Mouse (Mus musculus) midbrain, embryonic 14.5 days (tissue): ENCODE results near the gene Nme2. TPM values are rescaled to one million over a fixed set of nuclear protein-coding genes. Genes with fewer than 3 reads are reported as not detected.
"Not testable (repeated sequence)": the region's sequence is repeated elsewhere in the genome, so short reads cannot be mapped to it uniquely, and the experiment has no call there.

Source experiments
- ATAC-seq: fragments of 200-750 bp; cut with Nextera tagmentation; 2 replicates; pipeline ENCODE4 v1.8.0; 2017; ENCODE audit warnings: moderate number of reproducible peaks, moderate library complexity; ENCODE audit not compliant: low FRiP score, low TSS enrichment
- DNase-seq: peaks from one replicate; pipeline ENCODE4 v3.0.0-alpha.2; 2015
- H3K27ac ChIP-seq: fragments of 300-500 bp; sonication (generic); replicated peaks from 2 replicates; pipeline ENCODE4 v1.5.1; 2014; ENCODE audit warnings: mild to moderate bottlenecking, low read depth, low read length, moderate library complexity
- H3K27me3 ChIP-seq: fragments of 300-500 bp; sonication (generic); 2 replicates; pipeline ENCODE4 v1.6.1; 2014; ENCODE audit warnings: low read length, control low read depth, mixed read lengths; ENCODE audit not compliant: control insufficient read depth, insufficient read depth
- H3K36me3 ChIP-seq: fragments of 300-500 bp; sonication (generic); 2 replicates; pipeline ENCODE4 v1.6.1; 2014; ENCODE audit warnings: low read length, control low read depth; ENCODE audit not compliant: control insufficient read depth, insufficient read depth
- H3K4me1 ChIP-seq: fragments of 300-500 bp; sonication (generic); 2 replicates; pipeline ENCODE4 v1.6.1; 2014; ENCODE audit warnings: mild to moderate bottlenecking, antibody characterized with exemption, low read length, control low read depth; ENCODE audit not compliant: control insufficient read depth, insufficient read depth
- H3K4me2 ChIP-seq: fragments of 300-500 bp; sonication (generic); 2 replicates; pipeline ENCODE4 v1.6.1; 2014; ENCODE audit warnings: mild to moderate bottlenecking, low read length, moderate library complexity
- H3K4me3 ChIP-seq: fragments of 300-500 bp; sonication (generic); replicated peaks from 2 replicates; pipeline ENCODE4 v1.5.1; 2014; ENCODE audit warnings: low read depth, low read length
- H3K9ac ChIP-seq: fragments of 300-500 bp; sonication (generic); replicated peaks from 2 replicates; pipeline ENCODE4 v1.6.1; 2014; ENCODE audit warnings: mild to moderate bottlenecking, low read length, moderate library complexity
- H3K9me3 ChIP-seq: fragments of 300-500 bp; sonication (generic); 2 replicates; pipeline ENCODE4 v1.6.1; 2016; ENCODE audit warnings: low read length, control low read depth, mixed read lengths; ENCODE audit not compliant: control insufficient read depth
- WGBS: fragments of 180-500 bp; shearing (Covaris S2); extraction: QIAGEN DNeasy Blood & Tissue Kit; methylation state at CpG from one replicate; pipeline ENCODE4 v1.1.7; 2014; 5-methylcytosine and 5-hydroxymethylcytosine counted together
- polyA plus RNA-seq: library from polyadenylated mRNA; unstranded; fragments of >200 nt; fragmentation: Nextera tagmentation; extraction: Ambion mirVana; gene quantifications from 2 replicates; pipeline ENCODE4 v1.2.1, GENCODE M21; 2014

Nme2 gene
- polyA plus RNA-seq, 1 experiment from 2014 or later: 75.8 TPM

GRCm38 (mm10) chr11:93929106-93929505, 27.0 kb downstream of the Nme2 start:
- Histone ChIP-seq H3K36me3 (peaks cover 84% of the 10 kb centered on the region), H3K4me2 (no peak overlapping the region), H3K4me3 (no peak overlapping the region), H3K27me3 (no peaks in the 10 kb centered on the region), H3K9me3 (no peaks in the 10 kb centered on the region), H3K9ac (no peak overlapping the region), H3K4me1 (no peaks in the 10 kb centered on the region), H3K27ac (no peak overlapping the region)
- ATAC-seq: no peak
- no peak for DNase-seq

GRCm38 (mm10) chr11:93915019-93915418, 41.0 kb downstream of the Nme2 start:
- not testable (repeated sequence) for H3K27ac ChIP-seq, H3K27me3 ChIP-seq, H3K4me3 ChIP-seq, H3K9ac ChIP-seq, DNase-seq, H3K9me3 ChIP-seq, ATAC-seq, H3K4me2 ChIP-seq, H3K4me1 ChIP-seq
- 95% methylated on average over 2 of the region's 2 CpGs for WGBS
- H3K36me3 ChIP-seq: peaks cover 80% of the 10 kb centered on the region

- Histone ChIP-seq H3K36me3 (peaks cover 86% of the 10 kb centered on the region), H3K4me1 (no peaks in the 10 kb centered on the region)
- no peak for DNase-seq
Observed at GRCm38 (mm10) chr11:93911603-93912002, 44.5 kb downstream of the Nme2 start.

GRCm38 (mm10) chr11:93908829-93909228, 47.2 kb downstream of the Nme2 start:
- DNase-seq (no peak), ATAC-seq (no peak)
- no peak overlapping the region for H3K9ac ChIP-seq
- H3K27ac ChIP-seq: no peak overlapping the region
- no peaks in the 10 kb centered on the region for H3K9me3 ChIP-seq
- H3K4me1 ChIP-seq: no peaks in the 10 kb centered on the region
- no peaks in the 10 kb centered on the region for H3K27me3 ChIP-seq
- 93% methylated on average over 9 of the region's 9 CpGs for WGBS
- no peak overlapping the region for H3K4me2 ChIP-seq
- peaks cover 84% of the 10 kb centered on the region for H3K36me3 ChIP-seq
- no peak overlapping the region for H3K4me3 ChIP-seq

More at GRCm38 (mm10) chr11:93911603-93912002, 44.5 kb downstream of the Nme2 start:
- WGBS: 91% methylated on average over 3 of the region's 3 CpGs
- no peaks in the 10 kb centered on the region for H3K9me3 ChIP-seq
- H3K4me2 ChIP-seq: no peak overlapping the region
- ATAC-seq: no peak
- no peak overlapping the region for H3K4me3 ChIP-seq
- H3K27me3 ChIP-seq: no peaks in the 10 kb centered on the region
- H3K27ac ChIP-seq: no peak overlapping the region
- H3K9ac ChIP-seq: no peak overlapping the region

- H3K27me3 ChIP-seq: no peaks in the 10 kb centered on the region
- H3K4me3 ChIP-seq: no peak overlapping the region
- 90% methylated on average over 3 of the region's 3 CpGs for WGBS
- H3K27ac ChIP-seq: no peak overlapping the region
- H3K9me3 ChIP-seq: no peaks in the 10 kb centered on the region
- peaks cover 78% of the 10 kb centered on the region for H3K36me3 ChIP-seq
- no peaks in the 10 kb centered on the region for H3K4me1 ChIP-seq
- DNase-seq: no peak
- ATAC-seq: no peak
- H3K4me2 ChIP-seq: no peak overlapping the region
- no peak overlapping the region for H3K9ac ChIP-seq
Observed at GRCm38 (mm10) chr11:93907839-93908238, 48.2 kb downstream of the Nme2 start.

- H3K27me3 ChIP-seq: no peaks in the 10 kb centered on the region
- peaks cover 70% of the 10 kb centered on the region for H3K36me3 ChIP-seq
- H3K4me2 ChIP-seq: no peak overlapping the region
- no peak overlapping the region for H3K9ac ChIP-seq
- DNase-seq (no peak), ATAC-seq (no peak)
- H3K27ac ChIP-seq: no peak overlapping the region
- no peaks in the 10 kb centered on the region for H3K4me1 ChIP-seq
- 92% methylated on average over 4 of the region's 4 CpGs for WGBS
- no peak overlapping the region for H3K4me3 ChIP-seq
- H3K9me3 ChIP-seq: no peaks in the 10 kb centered on the region
Observed at GRCm38 (mm10) chr11:93906834-93907233, 49.2 kb downstream of the Nme2 start.

Other genes starting within 250 kb of the Nme2 start
- gene Utp18, start 70.5 kb downstream of the Nme2 start, polyA plus RNA-seq: 31.2 and 37.8 TPM in 2 replicates
- gene Mbtd1, start 70.4 kb downstream of the Nme2 start, polyA plus RNA-seq: 23.1 and 26.7 TPM in 2 replicates
- 269 and 321 TPM in 2 replicates for gene Gm20390, start 12.0 kb upstream of the Nme2 start, polyA plus RNA-seq
- gene Nme1, start 12.3 kb upstream of the Nme2 start, polyA plus RNA-seq: 439 and 597 TPM in 2 replicates
- gene Spag9, start 39.8 kb upstream of the Nme2 start, polyA plus RNA-seq: 112 and 140 TPM in 2 replicates